Mouse (Mus musculus) brain, adult 10 weeks (tissue): ENCODE data around the gene Ssh2. TPM values are rescaled to one million over a fixed set of nuclear protein-coding genes. Genes with fewer than 3 reads are reported as not detected.

Experiments used
- polyA plus RNA-seq: library from polyadenylated mRNA; stranded (reverse); fragments of 350-450 nt; fragmentation: Illumina TruSeq; extraction: RNeasy Lipid Tissue Mini Kit (QIAGEN cat#74804); gene quantifications from one replicate; pipeline ENCODE4 v1.2.3, GENCODE M21; 2015; ENCODE audit warnings: low read depth, low replicate concordance

The Ssh2 gene
- 11.9 TPM for polyA plus RNA-seq

GRCm38 (mm10) chr11:77215951-77216760 is at the start of gene Ssh2:
Gene Ssh2, plus strand, starts transcription at chr11:77216287.

DNA sequence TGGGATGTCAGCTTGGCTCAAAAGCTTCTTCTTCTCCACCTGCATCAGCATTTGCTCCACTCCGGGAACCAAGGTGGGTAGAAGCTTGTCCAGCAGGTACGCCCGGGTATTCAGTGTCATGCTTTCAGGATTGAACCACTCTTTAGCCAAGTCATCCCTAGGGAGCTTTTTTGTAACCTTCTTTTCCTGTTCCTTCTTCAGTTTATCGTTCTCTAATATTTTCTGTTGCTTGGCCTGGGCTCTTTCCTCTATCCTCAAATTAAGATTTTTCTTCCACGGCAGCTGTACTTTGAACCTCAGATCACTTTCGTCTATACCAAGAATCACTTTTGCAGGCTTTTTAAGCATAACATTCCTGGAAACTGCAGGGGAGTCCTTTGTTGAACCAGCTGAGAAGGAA is 27.2 kb upstream of the Ssh2 start, which contains the start of gene Efcab5:
TSS of gene Efcab5 (minus strand) at position 101 of the 400 bp plus-strand sequence.

DNA sequence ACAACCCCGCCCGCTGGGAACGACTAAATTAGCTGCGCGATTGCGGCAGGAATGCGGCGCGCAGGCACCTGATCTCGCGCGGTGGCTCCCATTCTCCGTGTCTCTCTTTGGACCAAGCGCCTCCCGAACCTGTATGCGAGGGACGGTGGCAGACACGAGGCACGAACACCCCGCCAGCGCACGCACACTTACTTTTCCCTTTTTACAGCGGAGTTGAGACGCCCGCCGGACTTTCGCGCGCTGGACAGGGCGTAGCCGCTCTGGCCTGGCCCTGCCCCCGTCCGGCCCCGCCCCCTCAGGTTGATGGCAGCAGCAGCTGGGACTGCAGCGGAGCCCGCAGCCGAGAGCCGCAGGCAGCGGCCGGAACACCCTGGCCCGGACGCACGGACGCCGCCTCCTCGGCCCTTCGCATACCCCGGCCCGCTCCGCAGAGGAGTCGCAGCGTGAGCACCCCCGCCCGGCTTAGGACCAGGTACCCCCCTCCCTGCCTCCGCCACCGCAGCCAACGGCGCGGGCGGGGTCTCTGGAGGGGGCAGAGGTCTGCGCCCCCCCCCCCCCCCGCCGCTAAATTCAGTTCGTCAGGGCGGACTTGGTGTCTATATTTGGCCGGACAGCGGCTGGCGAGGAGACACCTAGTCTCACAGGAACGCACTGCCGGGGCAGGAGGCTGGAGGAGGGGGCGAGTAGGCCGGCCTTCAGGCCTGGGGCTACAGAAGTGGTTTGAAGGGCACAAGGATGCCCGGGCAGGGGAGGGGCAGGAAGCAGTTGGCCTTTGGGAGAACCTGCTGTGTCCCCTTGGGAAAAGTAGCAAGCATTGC is 246.4 kb downstream of the Ssh2 start, which contains the start of gene Coro6:
TSS of gene Coro6 (plus strand) at position 129 of the 818 bp plus-strand sequence.

DNA sequence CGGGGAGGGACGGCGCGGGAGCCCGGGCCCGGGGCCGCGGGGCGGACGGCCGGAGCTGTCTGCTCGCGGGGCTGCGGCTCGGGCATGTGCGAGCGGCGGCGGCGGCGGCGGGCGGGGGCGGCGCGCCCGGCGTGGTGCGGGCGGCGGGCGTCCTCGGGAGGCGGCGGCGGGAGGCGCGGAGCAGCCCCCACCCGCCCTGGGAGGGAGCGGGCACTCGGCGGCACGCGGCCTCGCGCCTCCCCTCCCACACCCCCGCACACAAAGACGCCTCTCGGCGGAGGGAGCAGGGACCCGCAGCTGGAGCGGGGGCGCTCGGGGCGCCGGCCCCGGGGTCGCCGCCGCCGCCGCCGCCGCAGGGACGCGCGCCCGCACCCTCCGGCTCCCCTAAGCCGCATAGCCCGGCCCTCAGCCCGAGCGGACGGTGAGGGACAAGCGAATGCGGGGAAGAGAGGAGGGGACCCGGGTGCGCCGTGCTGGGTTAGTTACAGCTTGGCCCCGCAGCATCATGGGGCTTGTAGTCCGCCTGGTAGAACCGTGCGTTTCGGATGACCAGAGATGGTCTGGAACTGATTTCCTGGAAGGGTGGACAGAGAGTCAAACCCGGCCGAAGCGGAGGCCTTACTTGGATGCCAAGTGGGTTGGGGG is 273.6 kb downstream of the Ssh2 start, which contains the start of gene Ankrd13b:
TSS of gene Ankrd13b (minus strand) at position 88 of the 645 bp plus-strand sequence.

DNA sequence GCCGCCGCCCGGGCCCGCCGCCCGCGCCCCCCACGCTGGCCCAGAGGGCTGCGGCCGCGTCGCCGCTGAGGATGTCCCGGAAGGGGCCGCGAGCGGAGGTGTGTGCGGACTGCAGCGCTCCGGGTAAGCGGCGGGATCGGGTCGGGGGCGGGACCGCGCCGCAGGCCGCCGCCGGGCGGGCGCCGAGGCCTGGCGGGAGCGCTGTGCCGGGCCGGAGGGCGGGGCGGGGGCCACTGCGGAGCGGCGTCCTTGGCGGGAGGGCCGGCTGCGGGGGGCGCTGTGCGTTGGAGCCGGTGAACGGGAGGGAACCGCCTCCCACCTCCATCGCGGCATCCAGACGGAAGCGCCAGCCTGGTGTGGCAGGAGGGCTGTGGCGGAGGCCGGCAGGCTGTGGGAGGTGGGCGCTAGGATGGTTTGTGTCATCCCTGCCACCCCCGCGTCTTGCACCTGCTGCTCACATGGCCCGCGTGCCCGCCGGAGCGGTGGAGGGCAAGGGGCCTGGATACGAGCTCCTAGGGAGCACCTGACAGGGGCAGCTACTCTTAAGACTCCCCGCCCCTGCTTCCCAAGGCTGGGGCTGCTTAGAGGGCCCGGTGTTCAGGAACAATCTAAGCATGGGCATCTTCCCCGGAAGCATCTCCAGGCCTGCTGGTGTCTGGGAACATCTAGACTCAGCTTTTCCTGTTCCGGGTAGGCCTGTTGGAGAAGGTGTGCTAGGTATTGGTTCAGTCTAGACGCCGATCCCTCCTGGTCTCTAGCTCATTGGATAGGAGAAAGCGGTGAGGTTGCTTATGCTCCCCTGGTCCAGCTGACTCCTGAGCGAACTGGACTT is 277.6 kb downstream of the Ssh2 start, which contains the start of gene Git1:
TSS of gene Git1 (plus strand) at position 51 of the 832 bp plus-strand sequence.

Other genes starting within 250 kb of the Ssh2 start
- 7.6 TPM for gene Slc6a4, start 217.7 kb upstream of the Ssh2 start, polyA plus RNA-seq
- 13.8 TPM for gene Nsrp1, start 137.9 kb upstream of the Ssh2 start, polyA plus RNA-seq
- gene Efcab5, start 27.3 kb upstream of the Ssh2 start, polyA plus RNA-seq = 1.5 TPM
- 43.4 TPM for gene Coro6, start 246.1 kb downstream of the Ssh2 start, polyA plus RNA-seq